Mouse (Mus musculus) liver, postnatal 0 days (tissue): Measurements from ENCODE around the gene Evi5. TPM values are rescaled to one million over a fixed set of nuclear protein-coding genes. Genes with fewer than 3 reads are reported as not detected.
A peak's percentile ranks its signal among the peaks of the same experiment; 100 is the strongest.

ENCODE experiments used
- ATAC-seq: fragments of 200-750 bp; cut with Nextera tagmentation; 2 replicates; pipeline ENCODE4 v1.8.0; 2017; ENCODE audit warnings: mild to moderate bottlenecking, moderate library complexity
- DNase-seq: peaks from one replicate; pipeline ENCODE4 v3.0.0-alpha.2; 2016
- H3K27ac ChIP-seq: fragments of 300-500 bp; sonication (generic); 2 replicates; pipeline ENCODE4 v1.5.1; 2014; ENCODE audit warnings: antibody characterized with exemption, moderate library complexity, mild to moderate bottlenecking, low read depth
- H3K27me3 ChIP-seq: fragments of 300-500 bp; sonication (generic); 2 replicates; pipeline ENCODE4 v1.6.1; 2014; ENCODE audit warnings: low read length, control low read depth, mixed read lengths; ENCODE audit not compliant: insufficient read depth
- H3K36me3 ChIP-seq: fragments of 300-500 bp; sonication (generic); replicated peaks from 2 replicates; pipeline ENCODE4 v1.6.1; 2014; ENCODE audit warnings: mild to moderate bottlenecking, control low read depth, low read length, moderate library complexity, mixed read lengths; ENCODE audit not compliant: insufficient read depth
- H3K4me1 ChIP-seq: fragments of 300-500 bp; sonication (generic); 2 replicates; pipeline ENCODE4 v1.6.1; 2014; ENCODE audit warnings: antibody characterized with exemption, mild to moderate bottlenecking, control low read depth; ENCODE audit not compliant: insufficient read depth
- H3K4me2 ChIP-seq: fragments of 300-500 bp; sonication (generic); 2 replicates; pipeline ENCODE4 v1.6.1; 2014; ENCODE audit warnings: low read depth, mild to moderate bottlenecking, low read length, moderate library complexity, mixed read lengths
- H3K4me3 ChIP-seq: fragments of 300-500 bp; sonication (generic); 2 replicates; pipeline ENCODE4 v1.5.1; 2014; ENCODE audit warnings: low read depth, low read length
- H3K9ac ChIP-seq: fragments of 300-500 bp; sonication (generic); replicated peaks from 2 replicates; pipeline ENCODE4 v1.6.1; 2014; ENCODE audit warnings: mild to moderate bottlenecking, moderate library complexity
- H3K9me3 ChIP-seq: fragments of 300-500 bp; sonication (generic); 2 replicates; pipeline ENCODE4 v1.6.1; 2016; ENCODE audit warnings: mild to moderate bottlenecking, control low read depth, low read length, mixed read lengths
- CTCF ChIP-seq: sonication (generic); IDR thresholded peaks from 2 replicates; pipeline ENCODE4 v1.5.1; 2016; ENCODE audit warnings: antibody characterized with exemption, low read depth
- EP300 ChIP-seq: IDR thresholded peaks from 2 replicates; pipeline ENCODE4 v1.6.1; 2016; ENCODE audit warnings: antibody characterized with exemption, low read depth, mild to moderate bottlenecking
- WGBS: fragments of 180-500 bp; shearing (Covaris S2); extraction: QIAGEN DNeasy Blood & Tissue Kit; methylation state at CpG from one replicate; pipeline ENCODE4 v1.1.7; 2014; ENCODE audit not compliant: insufficient replicate concordance; 5-methylcytosine and 5-hydroxymethylcytosine counted together
- polyA plus RNA-seq: library from polyadenylated mRNA; unstranded; fragments of >200 nt; fragmentation: Nextera tagmentation; extraction: Ambion mirVana; gene quantifications from 2 replicates; pipeline ENCODE4 v1.2.1, GENCODE M21; 2015

Evi5 gene
- polyA plus RNA-seq, 1 experiment from 2014 or later: 68.4 TPM

GRCm38 (mm10) chr5:107772049-107772448, 102.9 kb downstream of the Evi5 start:
- H3K27me3 ChIP-seq: no peaks in the 10 kb centered on the region
- ATAC-seq: no peak
- no peaks in the 10 kb centered on the region for H3K4me1 ChIP-seq
- H3K9me3 ChIP-seq: no peaks in the 10 kb centered on the region
- H3K36me3 ChIP-seq: peaks cover 12% of the 10 kb centered on the region
- WGBS: 52% methylated on average over 5 of the region's 5 CpGs
- H3K4me3 ChIP-seq: no peak overlapping the region
- no peak overlapping the region for H3K9ac ChIP-seq
- no peak overlapping the region for H3K27ac ChIP-seq
- no peak for TF ChIP-seq CTCF
- no peak for TF ChIP-seq EP300
- H3K4me2 ChIP-seq: no peak overlapping the region
- no peak for DNase-seq

GRCm38 (mm10) chr5:107768224-107768623, 106.7 kb downstream of the Evi5 start:
- WGBS: 72% methylated on average over 1 of the region's 1 CpGs
- TF ChIP-seq CTCF (no peak), EP300 (0 out of 2 replicates have a peak, but pooled peaks have one; percentile 30)
- DNase-seq: no peak
- Histone ChIP-seq H3K9ac (no peak overlapping the region), H3K27me3 (no peaks in the 10 kb centered on the region), H3K4me3 (no peak overlapping the region), H3K4me1 (no peaks in the 10 kb centered on the region), H3K36me3 (peaks cover 12% of the 10 kb centered on the region), H3K9me3 (no peaks in the 10 kb centered on the region), H3K27ac (no peak overlapping the region), H3K4me2 (no peak overlapping the region)
- ATAC-seq: no peak

GRCm38 (mm10) chr5:107765946-107766345, 109.0 kb downstream of the Evi5 start:
- Histone ChIP-seq H3K27ac (no peak overlapping the region), H3K4me2 (no peak overlapping the region), H3K4me3 (no peak overlapping the region), H3K36me3 (peaks cover 6% of the 10 kb centered on the region), H3K9me3 (no peaks in the 10 kb centered on the region), H3K9ac (no peak overlapping the region), H3K27me3 (no peaks in the 10 kb centered on the region), H3K4me1 (no peaks in the 10 kb centered on the region)
- no peak for TF ChIP-seq EP300
- TF ChIP-seq CTCF: no peak
- WGBS: 94% methylated on average over 4 of the region's 4 CpGs
- ATAC-seq (no peak), DNase-seq (no peak)

GRCm38 (mm10) chr5:107764486-107764885, 110.4 kb downstream of the Evi5 start:
- TF ChIP-seq CTCF: no peak
- no peak for TF ChIP-seq EP300
- WGBS: 30% methylated on average over 1 of the region's 1 CpGs
- no peaks in the 10 kb centered on the region for H3K9me3 ChIP-seq
- DNase-seq: no peak
- H3K36me3 ChIP-seq: peaks cover 14% of the 10 kb centered on the region
- H3K4me2 ChIP-seq: no peak overlapping the region
- no peak overlapping the region for H3K4me3 ChIP-seq
- no peak overlapping the region for H3K9ac ChIP-seq
- 0 out of 2 replicates have a peak, but pooled peaks cover 4% of the 10 kb centered on the region for H3K4me1 ChIP-seq
- no peaks in the 10 kb centered on the region for H3K27me3 ChIP-seq
- no peak for ATAC-seq
- no peak overlapping the region for H3K27ac ChIP-seq

GRCm38 (mm10) chr5:107763674-107764073, 111.2 kb downstream of the Evi5 start:
- ATAC-seq: no peak
- Histone ChIP-seq H3K4me3 (no peak overlapping the region), H3K9ac (no peak overlapping the region), H3K27me3 (no peaks in the 10 kb centered on the region), H3K4me2 (no peak overlapping the region), H3K36me3 (peaks cover 18% of the 10 kb centered on the region), H3K9me3 (no peaks in the 10 kb centered on the region), H3K27ac (no peak overlapping the region), H3K4me1 (0 out of 2 replicates have a peak, but pooled peaks cover 4% of the 10 kb centered on the region)
- no peak for DNase-seq
- TF ChIP-seq EP300 (no peak), CTCF (no peak)

GRCm38 (mm10) chr5:107759121-107759520, 115.8 kb downstream of the Evi5 start:
- peak; percentile 88 for ATAC-seq
- H3K9me3 ChIP-seq: no peaks in the 10 kb centered on the region
- DNase-seq: no peak
- WGBS: 35% methylated on average over 5 of the region's 5 CpGs
- no peaks in the 10 kb centered on the region for H3K27me3 ChIP-seq
- no peak overlapping the region for H3K27ac ChIP-seq
- no peak overlapping the region for H3K9ac ChIP-seq
- H3K36me3 ChIP-seq: peaks cover 22% of the 10 kb centered on the region
- H3K4me1 ChIP-seq: peaks cover 8% of the 10 kb centered on the region
- H3K4me3 ChIP-seq: no peak overlapping the region
- no peak overlapping the region for H3K4me2 ChIP-seq
- TF ChIP-seq EP300 (peak; percentile 97), CTCF (no peak)

- WGBS: 76% methylated on average over 2 of the region's 2 CpGs
- Histone ChIP-seq H3K4me2 (no peak overlapping the region), H3K27me3 (no peaks in the 10 kb centered on the region), H3K36me3 (peaks cover 21% of the 10 kb centered on the region), H3K9me3 (no peaks in the 10 kb centered on the region), H3K27ac (no peak overlapping the region), H3K4me3 (no peak overlapping the region), H3K4me1 (peaks cover 20% of the 10 kb centered on the region), H3K9ac (no peak overlapping the region)
- TF ChIP-seq CTCF (no peak), EP300 (no peak)
- DNase-seq (no peak), ATAC-seq (no peak)
These were observed 118.8 kb downstream of the Evi5 start for GRCm38 (mm10) chr5:107756072-107756471.
